Mouse (Mus musculus) kidney, adult 11 months (tissue): ENCODE results near the gene Hist1h4f.
"Not testable (repeated sequence)": the region's sequence is repeated elsewhere in the genome, so short reads cannot be mapped to it uniquely, and the experiment has no call there.

Source experiments
- DNase-seq: peaks from one replicate; pipeline ENCODE4 v3.0.0; 2022

Hist1h4f gene

GRCm38 (mm10) chr13:23554393-23554792 lies 2.9 kb upstream of the Hist1h4f start:
- no peak for DNase-seq

- no peak for DNase-seq
These were observed 1.5 kb upstream of the Hist1h4f start, which contains the start of gene Hist1h1d for GRCm38 (mm10) chr13:23552962-23553361. Gene Hist1h1d, plus strand, starts transcription at chr13:23553262.

GRCm38 (mm10) chr13:23551931-23552914 lies 775 bp upstream of the Hist1h4f start:
- no peak for DNase-seq

- DNase-seq, result no peak
These were observed 695 bp downstream of the Hist1h4f start for GRCm38 (mm10) chr13:23550761-23551145.

GRCm38 (mm10) chr13:23546694-23547093 lies 4.8 kb downstream of the Hist1h4f start:
- no peak for DNase-seq

GRCm38 (mm10) chr13:23544787-23545120 lies 6.7 kb downstream of the Hist1h4f start:
- DNase-seq, result not testable (repeated sequence)

GRCm38 (mm10) chr13:23543965-23544786 lies 7.3 kb downstream of the Hist1h4f start, which contains the start of gene Hist1h3f:
Gene Hist1h3f, plus strand, starts transcription at chr13:23544052.
- DNase-seq, result peak; percentile 65

- DNase-seq, result peak; percentile 77
These were observed 8.3 kb downstream of the Hist1h4f start, which contains the start of gene Hist1h2bh for GRCm38 (mm10) chr13:23542999-23543607. Gene Hist1h2bh, minus strand, starts transcription at chr13:23543392.

- not testable (repeated sequence) for DNase-seq
These were observed 9.0 kb downstream of the Hist1h4f start for GRCm38 (mm10) chr13:23542225-23542980.

GRCm38 (mm10) chr13:23541497-23541896 lies 10.0 kb downstream of the Hist1h4f start:
- DNase-seq, result no peak

GRCm38 (mm10) chr13:23539821-23540220 lies 11.6 kb downstream of the Hist1h4f start:
- not testable (repeated sequence) for DNase-seq

- no peak for DNase-seq
These were observed 13.2 kb downstream of the Hist1h4f start for GRCm38 (mm10) chr13:23538249-23538648.

- DNase-seq, result no peak
These were observed 14.3 kb downstream of the Hist1h4f start for GRCm38 (mm10) chr13:23537006-23537710.

- DNase-seq, result no peak
These were observed 15.2 kb downstream of the Hist1h4f start for GRCm38 (mm10) chr13:23536076-23536822.

- DNase-seq, result peak; percentile 77
These were observed 16.0 kb downstream of the Hist1h4f start, which contains the start of gene Hist1h3g for GRCm38 (mm10) chr13:23535137-23536075. Gene Hist1h3g, plus strand, starts transcription at chr13:23535422.

- DNase-seq, result no peak
These were observed 16.9 kb downstream of the Hist1h4f start for GRCm38 (mm10) chr13:23534368-23535131.

GRCm38 (mm10) chr13:23533560-23534367 lies 17.7 kb downstream of the Hist1h4f start, which contains the start of gene Hist1h2af:
Gene Hist1h2af, plus strand, starts transcription at chr13:23533906.
- DNase-seq, result peak; percentile 57
